16 mouse cellular contexts compared by ENCODE assay signal in genomic region chr12:73803946-73804345, GRCm38 (mm10).
"Had no signal": no experiment of that assay in that cellular context is flagged by ENCODE, and none has a peak within 500 bp of the region (broad histone marks: within the 10 kb centered on the region; RNA-seq: fewer than 3 reads in every experiment).

No protein-coding gene starts in this region.

- H3K4me1 ChIP-seq: neural tube, embryonic 13.5 days; neural tube, embryonic 15.5 days had no signal

- H3K9me3 ChIP-seq: midbrain, embryonic 10.5 days; neural tube, embryonic 13.5 days; neural tube, embryonic 15.5 days; stomach, embryonic 15.5 days had no signal

- ATAC-seq: midbrain, embryonic 16.5 days had no signal

- DNase-seq: lung, adult 18-20 months; lung, embryonic 14.5 days; lung, postnatal 10 days; lung, postnatal 4 days; midbrain, embryonic 14.5 days; right cerebral cortex, postnatal 14 days; thymus, adult 2 months; thymus, postnatal 25 days; thymus, postnatal 4 days had no signal

- H3K36me3 ChIP-seq: midbrain, embryonic 10.5 days; neural tube, embryonic 13.5 days; neural tube, embryonic 15.5 days; stomach, embryonic 15.5 days had no signal

- H3K27me3 ChIP-seq: neural tube, embryonic 13.5 days; neural tube, embryonic 15.5 days; stomach, embryonic 15.5 days had no signal

- H3K9ac ChIP-seq: lung, embryonic 14.5 days; neural tube, embryonic 13.5 days; neural tube, embryonic 15.5 days; stomach, embryonic 15.5 days had no signal

- H3K4me2 ChIP-seq: lung, embryonic 14.5 days; neural tube, embryonic 13.5 days; neural tube, embryonic 15.5 days; stomach, embryonic 15.5 days had no signal

- H3K4me3 ChIP-seq: midbrain, embryonic 10.5 days; myocyte; neural tube, embryonic 13.5 days; neural tube, embryonic 15.5 days; stomach, embryonic 15.5 days had no signal

- H3K27ac ChIP-seq: midbrain, embryonic 10.5 days; neural tube, embryonic 13.5 days; neural tube, embryonic 15.5 days; stomach, embryonic 15.5 days; stomach, postnatal 0 days had no signal
